In the genomic region with DNA sequence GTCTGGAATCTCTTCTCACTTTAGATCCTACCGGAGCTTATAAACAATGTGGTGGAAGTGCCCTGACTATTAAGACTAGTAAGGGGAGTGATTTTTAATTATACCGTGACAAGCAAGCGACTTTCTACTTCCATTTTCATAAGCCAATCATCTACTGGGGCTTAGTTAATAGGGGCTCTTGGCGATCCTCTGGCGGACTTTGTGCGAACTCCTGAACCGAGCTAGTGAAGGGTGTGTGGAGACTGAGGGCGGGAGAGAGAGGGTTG, we compare ENCODE assay signal across 8 mouse cellular contexts. TPM values are rescaled to one million over a fixed set of nuclear protein-coding genes. Genes with fewer than 3 reads are reported as not detected.
DNase-seq lines count a peak whose midpoint lies in the region; ATAC-seq and TF ChIP-seq lines count a peak whose summit lies in the region.

No protein-coding gene starts in this region.

- no peaks in the 10 kb centered on the region for H3K9me3 ChIP-seq in heart, embryonic 10.5 days
- no peaks in the 10 kb centered on the region for H3K9me3 ChIP-seq in ES-Bruce4 (replicated peaks; ENCODE audit: control insufficient read depth, insufficient read depth, low read length, poor library complexity, severe bottlenecking)
- H3K9me3 ChIP-seq in liver, postnatal 0 days (ENCODE audit: low read length), result no peaks in the 10 kb centered on the region

- no peak for DNase-seq in heart, embryonic 10.5 days (ENCODE audit: low spot score)
- no peak for DNase-seq in heart, adult 8-10 months (ENCODE audit: low spot score)
- DNase-seq in liver, postnatal 0 days, result no peak
- DNase-seq in ovary, postnatal 14 days (ENCODE audit: low spot score), result no peak
- DNase-seq in gastrocnemius, postnatal 14 days, result no peak
- no peak for DNase-seq in right cerebral cortex, adult 2 months (ENCODE audit: low spot score in 2 of 2)

- TF ChIP-seq CTCF in ES-Bruce4 (IDR thresholded peaks at IDR 0.05; ENCODE audit: low read depth, low read length), result no peak
- TF ChIP-seq CTCF in liver, postnatal 0 days (IDR thresholded peaks at IDR 0.05; ENCODE audit: low read depth), result no peak

- TF ChIP-seq POLR2A in ES-Bruce4 (IDR thresholded peaks at IDR 0.05; ENCODE audit: insufficient read depth, low read length), result no peak

- intact Hi-C loops in gastrocnemius, postnatal 14 days (cut with DNase I; ENCODE audit: low total_unique reads), result no loop called here

- H3K27ac ChIP-seq in heart, embryonic 10.5 days, result no peak overlapping the region
- no peak overlapping the region for H3K27ac ChIP-seq in ES-Bruce4 (ENCODE audit: insufficient read depth, low read length)
- no peak overlapping the region for H3K27ac ChIP-seq in liver, postnatal 0 days (ENCODE audit: low read depth)

- H3K4me3 ChIP-seq in heart, embryonic 10.5 days, result peak overlapping the region; percentile 56
- H3K4me3 ChIP-seq in ES-Bruce4 (ENCODE audit: low read depth, low read length), result peak overlapping the region; percentile 62
- no peak overlapping the region for H3K4me3 ChIP-seq in liver, postnatal 0 days (ENCODE audit: low read depth, low read length)

- no peaks in the 10 kb centered on the region for H3K36me3 ChIP-seq in heart, embryonic 10.5 days
- no peaks in the 10 kb centered on the region for H3K36me3 ChIP-seq in ES-Bruce4 (ENCODE audit: control insufficient read depth, insufficient read depth, low read length, poor library complexity, severe bottlenecking)
- no peaks in the 10 kb centered on the region for H3K36me3 ChIP-seq in liver, postnatal 0 days (replicated peaks; ENCODE audit: insufficient read depth, low read length)

- WGBS in heart, embryonic 10.5 days, result under 1% methylated on average over 8 of the region's 8 CpGs
- under 1% methylated on average over 8 of the region's 8 CpGs for WGBS in liver, postnatal 0 days (ENCODE audit: insufficient replicate concordance)

- peaks cover 78% of the 10 kb centered on the region for H3K27me3 ChIP-seq in heart, embryonic 10.5 days (ENCODE audit: insufficient read depth, poor library complexity, severe bottlenecking)
- H3K27me3 ChIP-seq in ES-Bruce4 (ENCODE audit: control insufficient read depth, insufficient read depth, low read length, poor library complexity, severe bottlenecking), result peaks cover 18% of the 10 kb centered on the region
- peaks cover 42% of the 10 kb centered on the region for H3K27me3 ChIP-seq in liver, postnatal 0 days (ENCODE audit: insufficient read depth, low read length)

- no peaks in the 10 kb centered on the region; the same call in 1 of the 2 replicates for H3K4me1 ChIP-seq in heart, embryonic 10.5 days
- H3K4me1 ChIP-seq in ES-Bruce4 (ENCODE audit: control insufficient read depth, insufficient read depth, low read length), result no peaks in the 10 kb centered on the region
- H3K4me1 ChIP-seq in liver, postnatal 0 days (ENCODE audit: insufficient read depth), result no peaks in the 10 kb centered on the region

- ATAC-seq in hematopoietic stem cell, adult 5-6 weeks (replicated peaks in 1 of 2; ENCODE audit: insufficient read depth in 1 of 2, low FRiP score in 2 of 2, low TSS enrichment in 1 of 2, low read depth in 1 of 2, poor library complexity in 2 of 2, severe bottlenecking in 2 of 2), result peak; percentile 47 to 67
- ATAC-seq in liver, postnatal 0 days, result no peak

- no peak for TF ChIP-seq EP300 in ES-Bruce4 (IDR thresholded peaks at IDR 0.05; ENCODE audit: insufficient read depth, low read depth, low read length)
- TF ChIP-seq EP300 in liver, postnatal 0 days (IDR thresholded peaks at IDR 0.05; ENCODE audit: low read depth), result no peak

- H3K9ac ChIP-seq in ES-Bruce4 (ENCODE audit: low read depth, poor library complexity, severe bottlenecking), result no peak overlapping the region; the same call in 1 of the 2 replicates
- no peak overlapping the region for H3K9ac ChIP-seq in liver, postnatal 0 days (replicated peaks)

- H3K4me2 ChIP-seq in liver, postnatal 0 days (ENCODE audit: low read depth, low read length), result peak overlapping the region; percentile 1; the same call in 1 of the 2 replicates

RNA-seq across cellular contexts. Expression of a gene that starts 15.8 kb away (rescaled TPM):
- polyA plus RNA-seq in heart, embryonic 10.5 days (2016; fragmentation: Nextera tagmentation; extraction: Ambion mirVana), result not detected in 2 replicates
- not detected for total RNA-seq in heart, adult 8-10 months (2022)
- not detected in 2 replicates for polyA plus RNA-seq in ES-Bruce4 (2011; ENCODE audit: insufficient read depth, insufficient read length, low read depth, missing spikeins)
- not detected in 2 replicates for total RNA-seq in hematopoietic stem cell, adult 5-6 weeks (2017)
- polyA plus RNA-seq in liver, postnatal 0 days (2015; fragmentation: Nextera tagmentation; extraction: Ambion mirVana), result not detected in 2 replicates
- total RNA-seq in gastrocnemius, postnatal 14 days (2021), result not detected

RNA-seq across cellular contexts. Expression of a gene that starts 18.3 kb away (rescaled TPM):
- 0.79 TPM in 1 of 2 replicates, not detected in the other for polyA plus RNA-seq in heart, embryonic 10.5 days (2016; fragmentation: Nextera tagmentation; extraction: Ambion mirVana)
- not detected for total RNA-seq in heart, adult 8-10 months (2022)
- polyA plus RNA-seq in ES-Bruce4 (2011; ENCODE audit: insufficient read depth, insufficient read length, low read depth, missing spikeins), result 0.44 and 0.49 TPM in 2 replicates
- not detected in 2 replicates for total RNA-seq in hematopoietic stem cell, adult 5-6 weeks (2017)
- polyA plus RNA-seq in liver, postnatal 0 days (2015; fragmentation: Nextera tagmentation; extraction: Ambion mirVana), result not detected in 2 replicates
- not detected for total RNA-seq in gastrocnemius, postnatal 14 days (2021)
